Mouse (Mus musculus) kidney, adult 2 months (tissue): Measurements from ENCODE around the gene Maml2.

ENCODE experiments used
- CTCF ChIP-seq: fragments of 200-500 bp; conservative IDR thresholded peaks from 2 replicates; pipeline ENCODE4 v1.5.1; 2011; ENCODE audit warnings: low read depth, mild to moderate bottlenecking, control low read depth, low read length, moderate library complexity, mixed read lengths; ENCODE audit not compliant: insufficient read depth, insufficient read length
- POLR2A ChIP-seq: fragments of 200-500 bp; IDR thresholded peaks from one replicate; pipeline ENCODE4 v1.6.1; 2011; ENCODE audit warnings: low read depth, low read length, control low read depth

DNA sequence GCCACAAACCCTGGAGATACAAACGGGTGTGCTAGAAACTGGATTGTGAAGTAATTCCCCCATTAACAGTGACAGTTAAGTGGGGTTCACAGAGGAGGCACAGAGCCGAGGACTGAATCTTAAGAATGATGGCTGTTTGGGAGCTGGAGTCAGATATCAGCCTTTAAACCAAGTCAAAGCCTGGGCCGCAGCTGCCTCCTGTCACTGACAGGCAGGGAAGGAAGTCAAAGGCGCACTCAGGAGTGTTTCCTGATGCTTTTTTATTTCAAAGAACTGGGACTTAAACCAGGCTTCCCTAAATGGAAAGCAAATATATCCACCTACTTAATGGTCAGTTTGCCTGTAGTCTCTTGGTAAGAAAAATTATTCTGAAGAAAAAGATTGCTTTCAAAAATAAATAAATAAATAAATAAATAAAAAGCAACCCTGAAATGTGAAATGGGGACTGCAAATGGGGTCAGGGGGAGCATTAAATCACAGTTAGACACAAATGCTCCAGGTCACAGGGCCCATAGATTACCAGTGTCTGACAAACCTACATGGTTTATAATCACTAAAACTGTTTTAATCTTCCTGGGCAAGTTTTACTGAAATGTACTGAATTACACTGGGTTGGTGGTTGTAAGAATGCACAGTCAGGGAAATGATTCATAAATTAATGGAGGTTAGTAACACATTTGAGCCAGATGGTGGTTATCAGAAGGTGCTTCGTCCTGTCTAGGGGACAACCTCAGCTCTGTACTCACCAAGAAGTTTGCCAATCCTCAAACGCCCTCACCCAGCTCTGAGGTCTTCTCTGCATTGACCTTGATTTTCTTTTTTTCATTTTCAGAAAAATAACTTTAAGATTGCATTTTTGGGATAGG, 209.4 kb downstream of the Maml2 start:
- no peak for TF ChIP-seq POLR2A
- no peak for TF ChIP-seq CTCF
